ENCODE assay signal across 18 mouse cellular contexts in the genomic region with DNA sequence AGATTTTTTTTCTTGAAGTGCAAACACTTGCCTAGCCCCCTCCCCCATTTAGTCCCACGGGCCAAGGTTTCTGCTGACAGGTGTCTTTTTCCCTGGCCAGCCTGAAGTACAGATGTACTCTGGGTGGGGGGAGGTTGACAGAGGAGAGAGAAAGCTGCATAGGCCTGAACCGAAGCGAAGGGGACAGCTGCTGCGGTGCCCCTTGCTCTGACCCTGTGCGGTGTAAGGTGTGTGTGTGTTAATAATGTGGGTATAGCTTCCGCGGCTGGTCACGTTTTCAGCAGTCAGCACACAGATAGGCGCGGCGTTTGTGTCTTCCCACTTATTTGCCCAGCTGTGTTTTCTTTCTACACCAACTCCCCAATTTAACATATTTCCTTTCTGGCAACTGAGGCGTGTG. TPM values are rescaled to one million over a fixed set of nuclear protein-coding genes. Genes with fewer than 3 reads are reported as not detected.
"Had no signal": no experiment of that assay in that cellular context is flagged by ENCODE, and none has a peak within 500 bp of the region (broad histone marks: within the 10 kb centered on the region; RNA-seq: fewer than 3 reads in every experiment).

No protein-coding gene starts in this region.

- H3K36me3 ChIP-seq: lung, embryonic 15.5 days; midbrain, embryonic 13.5 days; midbrain, embryonic 15.5 days; neural tube, embryonic 12.5 days had no signal

- H3K4me2 ChIP-seq: lung, embryonic 15.5 days; midbrain, embryonic 11.5 days; midbrain, embryonic 13.5 days; midbrain, embryonic 15.5 days; neural tube, embryonic 12.5 days had no signal

- H3K27ac ChIP-seq: lung, embryonic 15.5 days; macrophage; midbrain, embryonic 13.5 days; midbrain, embryonic 15.5 days; neural tube, embryonic 12.5 days had no signal

- DNase-seq: liver, postnatal 0 days; lung, adult 2 months; lung, postnatal 14 days; lung, postnatal 36 days; right cerebral cortex, postnatal 14 days; thymus, adult 2 months; thymus, postnatal 25 days; thymus, postnatal 4 days had no signal

- H3K9ac ChIP-seq: liver, postnatal 0 days; lung, embryonic 15.5 days; midbrain, embryonic 13.5 days; midbrain, embryonic 15.5 days; neural tube, embryonic 12.5 days had no signal

- H3K4me3 ChIP-seq: lung, embryonic 15.5 days; megakaryocyte, embryonic 14.5 days; midbrain, embryonic 13.5 days; midbrain, embryonic 15.5 days; neural tube, embryonic 12.5 days had no signal

- ATAC-seq: liver, postnatal 0 days; lung, postnatal 0 days; midbrain, embryonic 13.5 days; midbrain, embryonic 15.5 days had no signal

- H3K9me3 ChIP-seq: lung, embryonic 15.5 days; megakaryocyte, embryonic 14.5 days; midbrain, embryonic 13.5 days; midbrain, embryonic 15.5 days; neural tube, embryonic 12.5 days had no signal

- H3K27me3 ChIP-seq: lung, embryonic 15.5 days; midbrain, embryonic 13.5 days; midbrain, embryonic 15.5 days; neural tube, embryonic 12.5 days had no signal

- H3K4me1 ChIP-seq: lung, embryonic 15.5 days; midbrain, embryonic 13.5 days; midbrain, embryonic 15.5 days; neural tube, embryonic 12.5 days had no signal

RNA-seq across cellular contexts. Expression of gene Slc38a5, which starts 11.5 kb away (rescaled TPM):
- total RNA-seq: monocyte, adult 5-6 weeks; neutrophil, adult 5-6 weeks had no signal
- polyA plus RNA-seq: macrophage had no signal
